Mouse (Mus musculus) monocyte, adult 5-6 weeks (primary cell): ENCODE data around the gene Dmbx1. TPM values are rescaled to one million over a fixed set of nuclear protein-coding genes. Genes with fewer than 3 reads are reported as not detected.

ENCODE experiments used
- ATAC-seq: fragments of 153-309, 156-312 bp; replicated peaks from 2 replicates; pipeline ENCODE4 v1.8.0; 2017; ENCODE audit warnings: mild to moderate bottlenecking; ENCODE audit not compliant: low TSS enrichment, insufficient number of reproducible peaks, severe bottlenecking, poor library complexity, low FRiP score
- total RNA-seq: library from RNA; stranded (forward); fragments of 200-1000, 200-491, 200-594 nt; gene quantifications from 3 replicates; pipeline ENCODE4 v1.2.3, GENCODE M21; 2017

Dmbx1 gene
- total RNA-seq, 1 experiment from 2014 or later = not detected

- ATAC-seq = no peak
Observed at GRCm38 (mm10) chr4:115943669-115944314, 4.1 kb upstream of the Dmbx1 start.

- ATAC-seq = no peak
Observed at GRCm38 (mm10) chr4:115941242-115941820, 1.6 kb upstream of the Dmbx1 start.

DNA sequence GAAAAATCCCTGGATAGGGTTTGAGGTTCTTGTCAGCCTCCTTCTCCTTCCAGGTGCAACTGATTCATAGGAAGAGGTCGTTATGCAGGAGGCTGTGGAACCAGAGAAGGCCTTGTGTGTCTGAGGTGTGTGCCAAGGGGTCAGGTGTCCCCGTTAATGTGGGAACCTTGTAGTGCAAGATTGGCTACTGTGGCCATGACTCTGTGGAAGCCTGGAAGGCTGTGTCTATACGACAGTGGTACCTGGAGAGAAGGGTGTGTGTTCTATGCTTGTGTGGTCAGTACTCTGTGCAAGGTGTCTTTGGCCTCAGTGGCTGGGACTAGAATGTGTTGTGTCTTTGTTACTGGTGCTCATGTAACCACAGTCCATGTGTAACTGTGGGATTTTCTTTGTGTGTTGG lies 955 bp upstream of the Dmbx1 start:
- no peak for ATAC-seq

DNA sequence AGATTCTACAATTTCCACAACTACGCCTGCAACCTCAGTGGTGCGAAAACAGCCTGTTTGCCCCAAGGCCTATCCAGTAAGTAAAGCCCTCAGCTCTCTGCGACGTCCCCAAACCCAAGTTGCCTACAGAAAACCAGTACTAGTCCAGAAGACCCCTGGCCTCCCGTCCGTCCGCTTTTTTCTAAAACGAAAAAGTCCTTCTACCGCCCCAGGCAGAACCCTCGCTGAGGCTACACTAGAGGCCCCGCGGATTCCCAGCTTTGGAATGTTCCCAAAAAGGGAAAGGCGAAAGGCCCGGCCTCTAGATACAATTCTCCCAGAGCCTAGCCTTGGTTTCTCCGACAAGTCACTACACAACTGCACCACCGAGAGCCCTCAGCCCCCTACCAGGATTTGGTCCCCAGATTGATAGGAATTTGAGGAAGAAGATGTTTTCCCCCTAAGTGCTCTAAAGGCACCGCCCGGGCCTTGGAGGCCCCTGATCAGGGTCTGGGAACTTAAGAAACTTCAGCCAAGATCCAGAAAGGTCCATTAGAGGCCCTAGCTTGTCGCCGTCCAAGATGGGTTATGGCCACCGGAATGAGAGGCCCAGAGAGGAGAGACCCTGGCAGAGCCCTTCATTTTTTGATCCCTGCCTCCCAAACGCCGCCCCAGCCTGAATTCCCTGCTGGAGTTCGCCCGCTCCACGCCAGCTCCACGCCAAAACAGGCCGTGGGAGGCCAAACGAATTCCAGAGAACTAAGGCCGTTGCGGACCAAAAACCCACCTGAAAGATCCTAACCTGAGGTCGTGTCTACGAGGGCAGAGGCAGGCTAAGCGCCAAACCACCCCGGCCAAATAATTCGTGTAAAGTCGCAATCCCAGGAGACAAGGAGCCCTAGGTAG lies 1.2 kb downstream of the Dmbx1 start:
- no peak for ATAC-seq

DNA sequence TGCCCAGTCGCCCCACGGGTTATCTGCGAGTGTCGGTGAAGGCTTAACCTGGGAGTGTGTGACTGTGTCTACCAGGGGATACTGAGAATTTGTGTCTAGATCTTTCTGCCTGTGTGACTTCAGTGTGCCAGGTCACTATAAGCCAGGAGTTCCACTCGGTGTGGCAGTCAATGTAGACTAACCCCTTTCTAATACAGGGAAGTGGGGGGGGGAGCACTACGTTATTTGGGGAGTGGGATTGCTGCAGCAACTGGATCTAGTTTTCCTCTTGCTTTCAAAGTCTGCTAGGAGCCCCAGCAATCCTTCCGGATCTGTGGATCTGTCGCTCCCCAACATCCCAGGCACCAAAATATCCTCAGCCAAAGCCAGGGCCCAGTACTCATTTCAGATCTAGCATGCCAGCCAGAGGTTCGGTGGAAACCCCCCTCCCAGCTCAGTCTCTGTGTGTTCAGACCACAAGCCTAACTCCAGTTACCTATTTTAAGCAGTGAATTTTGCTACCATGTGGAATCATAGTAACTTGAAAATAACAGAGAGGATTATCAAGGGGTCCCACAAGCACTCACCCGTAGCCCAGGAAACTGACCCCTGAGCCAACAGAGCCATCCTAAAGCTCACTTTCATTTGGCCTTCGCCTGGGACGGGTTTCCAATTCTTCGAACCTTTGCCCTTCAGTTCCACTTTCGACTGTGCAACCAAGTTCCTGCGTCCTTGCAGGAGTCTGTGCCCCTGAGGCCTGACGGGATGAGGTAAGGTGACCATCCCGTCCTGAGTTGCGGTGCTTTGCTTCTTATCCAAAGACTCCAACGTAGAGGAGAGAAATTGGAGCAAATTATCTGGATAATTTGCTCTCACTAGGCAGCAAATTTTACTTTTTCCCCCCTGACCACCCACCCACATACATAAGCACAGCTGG lies 2.4 kb downstream of the Dmbx1 start:
- no peak for ATAC-seq

DNA sequence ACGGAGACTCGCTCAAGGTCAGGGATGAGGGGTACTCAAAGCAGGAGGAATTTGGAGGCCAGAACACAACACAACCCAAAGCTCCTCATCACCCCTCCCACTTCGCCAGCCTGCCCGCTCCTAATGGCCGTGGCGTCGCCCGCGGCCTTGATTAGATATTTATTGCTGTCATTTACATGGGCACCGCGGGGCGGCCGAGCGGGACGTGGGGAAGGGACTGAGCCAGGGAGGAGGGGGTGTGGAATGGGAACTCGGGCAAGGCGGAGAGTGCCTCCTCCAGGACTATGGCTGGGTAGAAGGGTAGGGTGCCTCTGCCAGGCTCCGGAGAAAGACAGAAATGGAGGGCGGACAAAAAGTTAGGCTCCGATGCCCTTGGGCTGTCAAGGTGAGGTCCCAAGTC lies 3.1 kb downstream of the Dmbx1 start:
- ATAC-seq = no peak

GRCm38 (mm10) chr4:115935835-115936581 lies 3.7 kb downstream of the Dmbx1 start:
- ATAC-seq = no peak

DNA sequence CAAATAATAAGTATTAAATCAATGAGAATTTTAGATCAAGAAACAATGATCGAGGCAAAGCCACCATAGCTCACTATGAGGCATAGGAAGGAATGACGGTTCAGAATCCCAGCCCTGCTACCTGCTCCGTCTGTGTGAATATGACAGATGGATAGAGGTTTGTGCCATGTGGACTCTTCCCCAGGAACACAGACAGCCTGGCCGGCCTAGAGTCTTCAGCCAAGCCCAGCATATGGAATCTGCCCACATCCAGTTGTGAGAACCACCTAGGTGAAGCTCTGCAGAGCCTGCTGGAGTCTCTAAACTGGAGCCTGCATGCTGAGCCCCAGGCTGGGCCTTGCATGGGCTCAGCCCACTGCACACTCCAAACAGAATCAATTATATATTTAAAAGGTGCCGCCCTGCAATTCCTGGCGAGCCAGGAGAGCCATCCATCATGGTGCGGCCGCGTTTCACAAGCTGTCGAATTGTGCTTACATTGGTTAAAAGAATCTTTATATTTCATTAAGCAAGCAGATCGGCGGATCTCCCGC lies 8.1 kb downstream of the Dmbx1 start:
- ATAC-seq = no peak

DNA sequence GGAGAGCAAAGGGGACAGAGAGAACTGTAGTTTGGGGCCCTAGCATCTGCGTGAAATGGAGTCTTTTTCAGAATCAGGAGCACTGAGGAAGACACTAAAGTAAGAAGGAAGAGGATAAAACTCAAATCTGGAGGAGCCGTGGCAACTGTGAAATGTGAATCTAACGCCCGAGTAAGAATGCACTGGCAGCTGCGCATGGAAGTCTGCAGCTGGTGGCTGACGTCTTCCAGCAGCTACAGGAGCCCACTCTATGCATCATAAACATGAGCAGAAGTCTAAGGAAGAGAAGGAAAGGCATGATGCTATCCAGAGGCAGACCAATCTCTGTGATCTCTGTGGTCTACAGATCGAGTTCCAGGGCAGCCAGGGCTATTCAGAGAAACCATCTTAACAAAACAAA lies 12.1 kb downstream of the Dmbx1 start:
- no peak for ATAC-seq

DNA sequence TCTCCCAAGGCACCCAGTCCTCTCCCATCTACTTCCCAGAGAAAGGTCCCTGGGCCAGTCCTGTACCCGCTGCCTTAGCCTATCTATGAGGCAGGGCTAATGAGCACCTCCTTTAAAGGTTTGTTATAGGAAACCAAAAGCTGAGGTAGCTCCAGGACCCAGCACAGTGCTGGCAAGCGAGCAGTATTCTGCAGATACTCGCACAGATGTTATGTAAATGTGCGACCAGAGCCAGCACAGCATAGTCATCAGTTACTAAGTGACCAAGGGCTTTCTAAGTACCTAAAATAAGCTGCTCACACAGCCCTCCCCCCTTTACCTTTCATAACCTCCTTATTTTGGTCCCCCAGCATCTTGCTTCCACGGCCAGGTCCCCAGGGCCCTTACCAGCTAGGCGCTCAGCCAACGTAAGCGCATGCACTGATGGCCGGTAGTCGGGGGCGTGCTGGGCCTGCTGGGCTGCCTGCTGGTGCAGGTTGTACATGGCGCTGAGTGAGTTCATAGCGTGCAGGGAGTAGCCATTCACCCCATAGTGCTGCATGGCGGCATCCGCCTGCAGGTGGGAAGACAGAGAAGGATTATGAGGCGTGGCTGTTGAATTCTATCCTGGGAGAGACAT lies 16.4 kb downstream of the Dmbx1 start:
- ATAC-seq = no peak

GRCm38 (mm10) chr4:115922688-115923087 lies 17.0 kb downstream of the Dmbx1 start:
- ATAC-seq = no peak

DNA sequence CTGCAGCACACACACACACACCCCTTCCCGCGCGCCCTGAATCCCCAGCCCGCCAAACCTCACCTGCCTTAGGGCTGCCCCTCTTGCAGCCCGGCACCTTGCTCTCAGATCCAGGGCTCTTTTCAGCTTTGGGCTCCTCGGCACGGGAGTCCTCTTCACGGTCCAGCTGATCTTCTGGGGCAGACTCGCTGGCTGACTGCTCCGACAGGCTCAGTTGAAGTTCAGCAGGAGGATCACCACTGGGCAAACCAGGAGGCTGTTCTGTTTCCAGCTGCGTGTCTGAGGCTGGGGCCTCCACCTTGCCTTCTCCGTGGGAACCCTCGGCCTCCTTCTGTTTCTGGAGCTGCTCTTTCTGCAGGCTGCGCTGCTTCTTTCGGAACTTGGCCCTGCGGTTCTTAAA lies 19.8 kb downstream of the Dmbx1 start:
- no peak for ATAC-seq

GRCm38 (mm10) chr4:115911586-115911985 lies 28.1 kb downstream of the Dmbx1 start:
- no peak for ATAC-seq

- no peak for ATAC-seq
Observed at GRCm38 (mm10) chr4:115908641-115909040, 31.1 kb downstream of the Dmbx1 start.

GRCm38 (mm10) chr4:115907994-115908393 lies 31.7 kb downstream of the Dmbx1 start:
- no peak for ATAC-seq

DNA sequence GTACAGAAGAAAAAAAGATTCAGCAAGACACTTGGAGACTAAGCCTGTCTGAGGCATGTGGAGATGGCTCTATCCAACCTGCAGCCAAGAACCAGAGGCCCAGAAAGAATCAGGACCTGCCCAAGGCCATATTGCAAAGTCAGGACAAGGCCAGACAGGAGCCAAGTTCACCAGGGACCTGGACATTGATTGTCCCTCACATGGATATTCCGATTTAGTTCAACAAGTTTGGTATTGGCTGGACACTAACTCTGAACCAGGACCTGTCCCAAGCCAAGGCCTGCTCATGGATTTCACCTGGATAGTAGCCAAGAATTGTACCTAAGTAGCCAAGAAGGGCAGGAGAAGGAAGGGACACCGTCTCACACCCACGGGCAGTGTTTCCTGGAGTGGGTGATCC lies 32.9 kb downstream of the Dmbx1 start:
- no peak for ATAC-seq

GRCm38 (mm10) chr4:115905701-115906100 lies 34.0 kb downstream of the Dmbx1 start:
- ATAC-seq = no peak

DNA sequence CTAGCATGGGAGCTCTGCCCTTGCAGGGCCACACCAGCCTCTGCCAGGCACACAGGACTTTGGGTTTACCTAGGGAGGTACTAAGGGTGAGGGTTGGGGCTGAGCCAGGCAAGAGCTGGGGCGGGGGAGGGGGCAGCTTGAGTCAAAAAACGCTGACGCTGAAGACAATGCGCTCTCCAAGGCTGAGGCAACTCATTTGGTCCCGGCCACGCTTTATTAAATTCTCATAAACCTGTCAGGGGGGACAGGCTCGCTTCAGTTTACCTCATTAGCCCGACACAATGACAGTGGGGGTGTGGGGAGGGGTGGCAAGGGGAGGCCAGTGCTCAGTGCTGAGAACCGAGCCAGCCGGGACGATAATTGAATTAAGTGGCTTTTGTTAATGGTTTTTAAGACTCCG lies 35.4 kb downstream of the Dmbx1 start:
- ATAC-seq = no peak
